Comparison of ENCODE assay signal across 7 mouse cellular contexts in genomic region chr10:62791251-62792176, GRCm38 (mm10). TPM values are rescaled to one million over a fixed set of nuclear protein-coding genes. Genes with fewer than 3 reads are reported as not detected.
DNase-seq lines count a peak whose midpoint lies in the region; ATAC-seq and TF ChIP-seq lines count a peak whose summit lies in the region.

No protein-coding gene starts in this region.

- H3K27me3 ChIP-seq in neural tube, embryonic 11.5 days (ENCODE audit: control insufficient read depth, insufficient read depth, low read length) = no peaks in the 10 kb centered on the region
- H3K27me3 ChIP-seq in embryonic facial prominence, embryonic 14.5 days (replicated peaks; ENCODE audit: control insufficient read depth, insufficient read depth, low read length) = no peaks in the 10 kb centered on the region
- no peaks in the 10 kb centered on the region for H3K27me3 ChIP-seq in hindbrain, postnatal 0 days (ENCODE audit: insufficient read depth, low read length)
- no peaks in the 10 kb centered on the region for H3K27me3 ChIP-seq in liver, postnatal 0 days (ENCODE audit: insufficient read depth, low read length)

- peak; percentile 73 for ATAC-seq in neural tube, embryonic 11.5 days (ENCODE audit: insufficient read depth, low FRiP score, low TSS enrichment)
- peak; percentile 79 for ATAC-seq in embryonic facial prominence, embryonic 14.5 days (ENCODE audit: low read depth)
- ATAC-seq in hindbrain, postnatal 0 days = peak; percentile 77
- ATAC-seq in liver, postnatal 0 days = peak; percentile 65

- peak overlapping the region; percentile 87 for H3K9ac ChIP-seq in neural tube, embryonic 11.5 days (ENCODE audit: low read length)
- peak overlapping the region; percentile 97 for H3K9ac ChIP-seq in embryonic facial prominence, embryonic 14.5 days (ENCODE audit: low read depth, low read length)
- H3K9ac ChIP-seq in hindbrain, postnatal 0 days (replicated peaks; ENCODE audit: low read length) = peak overlapping the region; percentile 96
- H3K9ac ChIP-seq in liver, postnatal 0 days (replicated peaks) = peak overlapping the region; percentile 96

- H3K4me1 ChIP-seq in neural tube, embryonic 11.5 days (ENCODE audit: control insufficient read depth, insufficient read depth, low read length) = no peaks in the 10 kb centered on the region
- H3K4me1 ChIP-seq in embryonic facial prominence, embryonic 14.5 days (ENCODE audit: control insufficient read depth, insufficient read depth, low read length) = 0 out of 2 replicates have a peak, but pooled peaks cover 3% of the 10 kb centered on the region
- H3K4me1 ChIP-seq in hindbrain, postnatal 0 days (ENCODE audit: insufficient read depth, low read length) = no peaks in the 10 kb centered on the region; the same call in 1 of the 2 replicates
- H3K4me1 ChIP-seq in liver, postnatal 0 days (ENCODE audit: insufficient read depth) = peaks cover 15% of the 10 kb centered on the region

- WGBS in neural tube, embryonic 11.5 days = 1% methylated on average over 54 of the region's 78 CpGs
- WGBS in embryonic facial prominence, embryonic 14.5 days = 2% methylated on average over 43 of the region's 78 CpGs
- 1% methylated on average over 68 of the region's 78 CpGs for WGBS in hindbrain, postnatal 0 days
- WGBS in liver, postnatal 0 days (ENCODE audit: insufficient replicate concordance) = under 1% methylated on average over 68 of the region's 78 CpGs

- peak overlapping the region; percentile 58 for H3K4me2 ChIP-seq in neural tube, embryonic 11.5 days (ENCODE audit: low read depth)
- H3K4me2 ChIP-seq in embryonic facial prominence, embryonic 14.5 days (ENCODE audit: low read depth, low read length) = peak overlapping the region; percentile 59
- peak overlapping the region; percentile 61 for H3K4me2 ChIP-seq in hindbrain, postnatal 0 days (ENCODE audit: low read depth, low read length)
- H3K4me2 ChIP-seq in liver, postnatal 0 days (ENCODE audit: low read depth, low read length) = peak overlapping the region; percentile 90

- peak; percentile 29 for DNase-seq in neural tube, embryonic 11.5 days (ENCODE audit: low spot score)
- DNase-seq in neural tube, embryonic 10.5 days (ENCODE audit: extremely low spot score, low spot score) = no peak
- peak; percentile 54 for DNase-seq in R1 (ENCODE audit: low read depth, low spot score)
- DNase-seq in embryonic facial prominence, embryonic 14.5 days (ENCODE audit: low spot score) = peak; percentile 26
- peak; percentile 14 for DNase-seq in hindbrain, postnatal 0 days (ENCODE audit: low spot score)
- DNase-seq in liver, postnatal 0 days = no peak
- peak; percentile 43 to 60 for DNase-seq in right cerebral cortex, postnatal 10 days (ENCODE audit: low spot score in 2 of 2)

- TF ChIP-seq EP300 in liver, postnatal 0 days (IDR thresholded peaks at IDR 0.05; ENCODE audit: low read depth) = no peak

- no peak for TF ChIP-seq CTCF in hindbrain, postnatal 0 days (IDR thresholded peaks at IDR 0.05; ENCODE audit: low read depth)
- TF ChIP-seq CTCF in liver, postnatal 0 days (IDR thresholded peaks at IDR 0.05; ENCODE audit: low read depth) = no peak

- no peaks in the 10 kb centered on the region for H3K9me3 ChIP-seq in neural tube, embryonic 11.5 days (ENCODE audit: control insufficient read depth, low read length)
- H3K9me3 ChIP-seq in embryonic facial prominence, embryonic 14.5 days (ENCODE audit: control insufficient read depth, low read length) = no peaks in the 10 kb centered on the region
- no peaks in the 10 kb centered on the region for H3K9me3 ChIP-seq in hindbrain, postnatal 0 days (ENCODE audit: low read length)
- no peaks in the 10 kb centered on the region for H3K9me3 ChIP-seq in liver, postnatal 0 days (ENCODE audit: low read length)

- peak overlapping the region; percentile 78 for H3K4me3 ChIP-seq in neural tube, embryonic 11.5 days (ENCODE audit: low read depth, low read length)
- H3K4me3 ChIP-seq in embryonic facial prominence, embryonic 14.5 days (ENCODE audit: low read depth, low read length) = peak overlapping the region; percentile 95
- H3K4me3 ChIP-seq in hindbrain, postnatal 0 days (ENCODE audit: low read length) = peak overlapping the region; percentile 92
- H3K4me3 ChIP-seq in liver, postnatal 0 days (ENCODE audit: low read depth, low read length) = peak overlapping the region; percentile 87

- H3K36me3 ChIP-seq in neural tube, embryonic 11.5 days (ENCODE audit: control insufficient read depth, insufficient read depth, low read length) = peaks cover 12% of the 10 kb centered on the region
- peaks cover 39% of the 10 kb centered on the region for H3K36me3 ChIP-seq in embryonic facial prominence, embryonic 14.5 days (ENCODE audit: control insufficient read depth, insufficient read depth, low read length)
- peaks cover 28% of the 10 kb centered on the region for H3K36me3 ChIP-seq in hindbrain, postnatal 0 days (ENCODE audit: insufficient read depth, low read length)
- H3K36me3 ChIP-seq in liver, postnatal 0 days (replicated peaks; ENCODE audit: insufficient read depth, low read length) = peaks cover 35% of the 10 kb centered on the region

- peak overlapping the region; percentile 82 for H3K27ac ChIP-seq in neural tube, embryonic 11.5 days (ENCODE audit: low read depth, low read length)
- H3K27ac ChIP-seq in embryonic facial prominence, embryonic 14.5 days (replicated peaks; ENCODE audit: low read depth, low read length) = peak overlapping the region; percentile 97
- peak overlapping the region; percentile 79 for H3K27ac ChIP-seq in hindbrain, postnatal 0 days
- H3K27ac ChIP-seq in liver, postnatal 0 days (ENCODE audit: low read depth) = peak overlapping the region; percentile 97

RNA-seq across cellular contexts. Expression of gene Ccar1, which starts 0.6 kb away (rescaled TPM):
- polyA plus RNA-seq in neural tube, embryonic 11.5 days (2014; fragmentation: Nextera tagmentation; extraction: Ambion mirVana) = 154 and 167 TPM in 2 replicates
- polyA plus RNA-seq in embryonic facial prominence, embryonic 14.5 days (2014; fragmentation: Nextera tagmentation; extraction: Ambion mirVana) = 103 and 104 TPM in 2 replicates
- 54.9 and 74.7 TPM in 2 replicates for total RNA-seq in hindbrain, postnatal 0 days (2014; rRNA removed)
- polyA plus RNA-seq in hindbrain, postnatal 0 days (2015; fragmentation: Nextera tagmentation; extraction: Ambion mirVana) = 78.3 and 81.7 TPM in 2 replicates
- 35.3 and 35.5 TPM in 2 replicates for polyA plus RNA-seq in liver, postnatal 0 days (2015; fragmentation: Nextera tagmentation; extraction: Ambion mirVana)

Comparison
In these comparisons a context has a peak if more than half of its experiments do, and no peak if none do; other contexts are left out.
1. DNase-seq: peak in neural tube, embryonic 11.5 days (single experiment), R1 (single experiment), embryonic facial prominence, embryonic 14.5 days (single experiment), hindbrain, postnatal 0 days (single experiment) and right cerebral cortex, postnatal 10 days (2 of 2); none in neural tube, embryonic 10.5 days (single experiment) and liver, postnatal 0 days (single experiment).
2. Peak in every context shown above with its lines, with median percentiles within 50 percentile points of each other: ATAC-seq, H3K27ac ChIP-seq, H3K4me2 ChIP-seq, H3K4me3 ChIP-seq and H3K9ac ChIP-seq.